Mouse (Mus musculus): Measurements from ENCODE around the gene Slc7a8. TPM values are rescaled to one million over a fixed set of nuclear protein-coding genes. Genes with fewer than 3 reads are reported as not detected.

Gene Slc7a8
- polyA plus RNA-seq, 1 experiment from 2014 or later: 4.7 TPM

DNA sequence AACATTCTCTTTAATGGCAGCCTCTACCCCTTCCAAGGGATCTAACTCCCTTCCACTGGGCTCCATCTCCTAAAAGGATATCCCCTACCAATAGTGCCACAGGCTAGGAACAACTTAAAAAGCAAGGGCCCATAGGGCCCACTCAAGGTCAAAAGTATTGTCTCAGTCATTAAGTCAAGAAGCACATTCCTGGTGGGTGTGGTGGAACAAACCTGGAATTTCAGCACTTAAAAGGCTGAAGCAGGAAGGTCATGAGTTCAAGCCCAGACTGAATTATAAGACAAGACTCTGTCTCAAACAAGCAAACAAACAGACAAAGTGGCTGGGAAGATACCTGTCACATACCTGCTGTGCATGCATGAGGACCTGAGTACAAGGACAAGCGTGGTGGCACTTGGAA, 14.2 kb upstream of the Slc7a8 start:
- no peaks in the 10 kb centered on the region for H3K4me1 ChIP-seq (replicated peaks)
- no peak overlapping the region for H3K4me2 ChIP-seq
- no peak overlapping the region for H3K9ac ChIP-seq
- no peak overlapping the region for H3K4me3 ChIP-seq
- H3K36me3 ChIP-seq: no peaks in the 10 kb centered on the region
- WGBS: 75% methylated on average over 1 of the region's 1 CpGs
- H3K27me3 ChIP-seq: no peaks in the 10 kb centered on the region
- no peak for ATAC-seq (ENCODE audit: low FRiP score)
- no peaks in the 10 kb centered on the region for H3K9me3 ChIP-seq
- no peak overlapping the region for H3K27ac ChIP-seq

GRCm38 (mm10) chr14:54793894-54794830, 12.4 kb upstream of the Slc7a8 start:
- 81% methylated on average over 8 of the region's 8 CpGs for WGBS
- no peak for ATAC-seq (ENCODE audit: low FRiP score)
- Histone ChIP-seq H3K9me3 (no peaks in the 10 kb centered on the region), H3K27me3 (no peaks in the 10 kb centered on the region), H3K27ac (no peak overlapping the region), H3K4me2 (no peak overlapping the region), H3K9ac (no peak overlapping the region), H3K4me3 (no peak overlapping the region), H3K4me1 (replicated peaks) (no peaks in the 10 kb centered on the region), H3K36me3 (no peaks in the 10 kb centered on the region)

- no peak overlapping the region for H3K4me3 ChIP-seq
- no peaks in the 10 kb centered on the region for H3K36me3 ChIP-seq
- no peaks in the 10 kb centered on the region for H3K9me3 ChIP-seq
- ATAC-seq (ENCODE audit: low FRiP score): no peak
- H3K4me1 ChIP-seq (replicated peaks): no peaks in the 10 kb centered on the region
- no peak overlapping the region for H3K27ac ChIP-seq
- WGBS: 83% methylated on average over 1 of the region's 1 CpGs
- H3K27me3 ChIP-seq: 0 out of 2 replicates have a peak, but pooled peaks cover 3% of the 10 kb centered on the region
- no peak overlapping the region for H3K4me2 ChIP-seq
- no peak overlapping the region for H3K9ac ChIP-seq
These were observed 11.6 kb upstream of the Slc7a8 start for GRCm38 (mm10) chr14:54793351-54793750.

DNA sequence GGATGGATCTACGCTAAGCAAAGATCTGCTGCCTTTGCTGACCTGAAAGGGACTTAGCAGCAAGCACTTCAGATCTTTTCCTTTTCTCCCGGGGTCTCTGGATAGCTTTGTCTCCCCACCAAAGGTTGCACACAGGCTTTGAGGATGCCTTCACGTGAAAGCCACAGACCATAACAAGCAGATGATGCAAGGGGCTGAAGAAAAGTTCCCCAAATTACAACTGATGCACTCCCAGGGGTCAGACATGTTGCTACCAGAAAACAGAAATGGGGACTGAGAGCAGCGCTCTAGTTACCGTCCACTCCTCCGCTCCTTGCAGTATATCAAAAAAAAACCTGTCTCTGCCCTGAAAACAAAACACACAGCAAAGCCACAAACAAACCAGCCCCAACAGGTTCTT, 10.4 kb upstream of the Slc7a8 start:
- no peak overlapping the region for H3K4me2 ChIP-seq
- no peak overlapping the region for H3K4me3 ChIP-seq
- H3K27me3 ChIP-seq: 0 out of 2 replicates have a peak, but pooled peaks cover 3% of the 10 kb centered on the region
- H3K9ac ChIP-seq: no peak overlapping the region
- no peaks in the 10 kb centered on the region for H3K36me3 ChIP-seq
- H3K4me1 ChIP-seq (replicated peaks): no peaks in the 10 kb centered on the region
- WGBS: 78% methylated on average over 6 of the region's 6 CpGs
- H3K27ac ChIP-seq: no peak overlapping the region
- ATAC-seq (ENCODE audit: low FRiP score): no peak
- H3K9me3 ChIP-seq: no peaks in the 10 kb centered on the region

GRCm38 (mm10) chr14:54788231-54788630, 6.5 kb upstream of the Slc7a8 start:
- Histone ChIP-seq H3K4me3 (no peak overlapping the region), H3K27ac (no peak overlapping the region), H3K9me3 (no peaks in the 10 kb centered on the region), H3K4me2 (no peak overlapping the region), H3K9ac (no peak overlapping the region), H3K36me3 (no peaks in the 10 kb centered on the region), H3K4me1 (replicated peaks) (no peaks in the 10 kb centered on the region), H3K27me3 (0 out of 2 replicates have a peak, but pooled peaks cover 6% of the 10 kb centered on the region)
- 96% methylated on average over 5 of the region's 5 CpGs for WGBS
- ATAC-seq (ENCODE audit: low FRiP score): no peak

DNA sequence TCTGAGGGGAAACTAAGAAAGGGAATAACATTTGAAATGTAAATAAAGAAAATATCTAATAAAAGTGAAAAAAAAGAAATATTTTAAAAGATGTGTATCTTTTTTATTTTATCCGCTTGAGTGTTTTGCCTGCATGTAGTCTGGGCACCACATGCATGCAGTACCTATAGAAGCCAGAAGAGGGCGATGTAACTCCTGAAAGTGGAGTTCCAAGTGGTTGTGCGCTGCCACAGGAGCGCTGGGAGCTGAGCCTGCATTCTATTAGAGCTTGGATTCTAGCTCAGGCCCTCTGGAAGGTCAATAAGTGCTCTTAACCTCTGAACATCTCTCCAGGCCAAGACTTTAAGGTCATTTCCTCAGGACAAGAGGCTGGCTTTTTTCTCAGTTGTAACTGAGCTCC, 5.5 kb upstream of the Slc7a8 start:
- Histone ChIP-seq H3K9me3 (no peaks in the 10 kb centered on the region), H3K4me1 (replicated peaks) (no peaks in the 10 kb centered on the region), H3K27me3 (peaks cover 11% of the 10 kb centered on the region; the same call in 1 of the 2 replicates), H3K9ac (no peak overlapping the region), H3K4me3 (no peak overlapping the region), H3K27ac (no peak overlapping the region), H3K36me3 (no peaks in the 10 kb centered on the region), H3K4me2 (no peak overlapping the region)
- ATAC-seq (ENCODE audit: low FRiP score): no peak
- WGBS: 51% methylated on average over 4 of the region's 4 CpGs

DNA sequence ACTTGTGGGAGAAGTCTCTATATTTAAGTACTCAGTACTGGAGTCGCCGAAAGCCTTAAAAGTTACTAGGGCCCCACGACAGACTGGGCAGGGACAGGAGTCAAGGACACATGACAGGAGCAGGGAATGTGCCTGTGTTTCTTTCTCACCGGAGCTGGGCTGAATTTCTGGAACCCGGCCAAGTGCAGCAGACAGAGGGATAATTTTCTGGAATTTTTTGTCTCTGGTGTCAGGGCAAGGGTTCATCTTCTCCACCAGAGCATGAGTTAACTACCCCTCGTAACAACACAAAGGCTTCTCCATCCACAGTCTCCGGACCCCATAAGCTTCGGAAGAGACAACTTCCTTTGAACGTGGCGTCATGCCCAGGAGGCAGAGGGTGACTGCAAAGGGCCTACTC, 4.7 kb upstream of the Slc7a8 start:
- no peak overlapping the region for H3K4me2 ChIP-seq
- H3K9ac ChIP-seq: no peak overlapping the region
- H3K27me3 ChIP-seq: peaks cover 14% of the 10 kb centered on the region; the same call in 1 of the 2 replicates
- no peak for ATAC-seq (ENCODE audit: low FRiP score)
- H3K4me1 ChIP-seq (replicated peaks): no peaks in the 10 kb centered on the region
- 65% methylated on average over 10 of the region's 10 CpGs for WGBS
- H3K4me3 ChIP-seq: no peak overlapping the region
- H3K9me3 ChIP-seq: no peaks in the 10 kb centered on the region
- no peaks in the 10 kb centered on the region for H3K36me3 ChIP-seq
- no peak overlapping the region for H3K27ac ChIP-seq

GRCm38 (mm10) chr14:54785898-54786297, 4.2 kb upstream of the Slc7a8 start:
- Histone ChIP-seq H3K4me3 (no peak overlapping the region), H3K4me1 (replicated peaks) (peaks cover 2% of the 10 kb centered on the region; the same call in 1 of the 2 replicates), H3K27ac (no peak overlapping the region), H3K4me2 (no peak overlapping the region), H3K9ac (no peak overlapping the region), H3K9me3 (no peaks in the 10 kb centered on the region), H3K27me3 (peaks cover 14% of the 10 kb centered on the region; the same call in 1 of the 2 replicates), H3K36me3 (no peaks in the 10 kb centered on the region)
- 46% methylated on average over 4 of the region's 4 CpGs for WGBS
- no peak for ATAC-seq (ENCODE audit: low FRiP score)

DNA sequence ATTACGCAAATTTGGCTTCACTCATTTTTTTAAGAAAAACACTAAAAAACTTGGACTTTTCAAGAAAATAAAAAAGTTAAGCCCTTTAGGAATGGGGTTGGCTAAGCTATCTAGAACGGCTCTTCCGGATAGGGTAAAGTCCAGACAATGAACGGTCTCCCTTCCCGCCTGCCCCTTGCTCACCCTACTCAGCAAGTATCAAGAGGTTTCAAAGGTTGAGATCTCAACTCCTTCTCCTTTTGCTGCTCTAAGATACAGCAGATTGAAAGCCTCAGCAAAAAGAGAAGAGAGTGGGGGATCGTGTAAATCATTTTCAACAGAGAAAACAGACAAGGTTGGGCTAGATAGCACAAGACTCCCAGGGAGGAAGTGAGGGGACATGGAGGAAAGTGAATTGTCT, 1.2 kb upstream of the Slc7a8 start:
- Histone ChIP-seq H3K4me1 (replicated peaks) (peaks cover 11% of the 10 kb centered on the region), H3K4me3 (no peak overlapping the region), H3K9me3 (no peaks in the 10 kb centered on the region), H3K4me2 (no peak overlapping the region), H3K36me3 (no peaks in the 10 kb centered on the region), H3K9ac (no peak overlapping the region), H3K27me3 (peaks cover 22% of the 10 kb centered on the region), H3K27ac (no peak overlapping the region)
- 86% methylated on average over 6 of the region's 6 CpGs for WGBS
- no peak for ATAC-seq (ENCODE audit: low FRiP score)

- Histone ChIP-seq H3K27ac (peak overlapping the region; percentile 66), H3K9ac (peak overlapping the region; percentile 71), H3K4me3 (peak overlapping the region; percentile 52), H3K27me3 (peaks cover 22% of the 10 kb centered on the region), H3K4me2 (peak overlapping the region; percentile 85), H3K9me3 (no peaks in the 10 kb centered on the region), H3K4me1 (replicated peaks) (peaks cover 11% of the 10 kb centered on the region), H3K36me3 (no peaks in the 10 kb centered on the region)
- WGBS: 2% methylated on average over 35 of the region's 35 CpGs
- peak; percentile 87 for ATAC-seq (ENCODE audit: low FRiP score)
These were observed 723 bp downstream of the Slc7a8 start for GRCm38 (mm10) chr14:54780836-54781609.

- peaks cover 22% of the 10 kb centered on the region for H3K27me3 ChIP-seq
- peak overlapping the region; percentile 85 for H3K4me2 ChIP-seq
- peaks cover 11% of the 10 kb centered on the region for H3K4me1 ChIP-seq (replicated peaks)
- no peaks in the 10 kb centered on the region for H3K36me3 ChIP-seq
- 92% methylated on average over 9 of the region's 9 CpGs for WGBS
- H3K9ac ChIP-seq: peak overlapping the region; percentile 71; the same call in 1 of the 2 replicates
- no peak for ATAC-seq (ENCODE audit: low FRiP score)
- no peak overlapping the region for H3K27ac ChIP-seq
- peak overlapping the region; percentile 52 for H3K4me3 ChIP-seq
- no peaks in the 10 kb centered on the region for H3K9me3 ChIP-seq
These were observed 1.7 kb downstream of the Slc7a8 start for GRCm38 (mm10) chr14:54780084-54780483.

- no peak overlapping the region for H3K4me3 ChIP-seq
- no peaks in the 10 kb centered on the region for H3K9me3 ChIP-seq
- H3K9ac ChIP-seq: no peak overlapping the region
- H3K27ac ChIP-seq: no peak overlapping the region
- no peak for ATAC-seq (ENCODE audit: low FRiP score)
- H3K36me3 ChIP-seq: no peaks in the 10 kb centered on the region
- peaks cover 11% of the 10 kb centered on the region for H3K4me1 ChIP-seq (replicated peaks)
- peaks cover 16% of the 10 kb centered on the region for H3K27me3 ChIP-seq
- 87% methylated on average over 4 of the region's 4 CpGs for WGBS
- H3K4me2 ChIP-seq: no peak overlapping the region
These were observed 3.9 kb downstream of the Slc7a8 start for GRCm38 (mm10) chr14:54777893-54778292.
